Mouse (Mus musculus) spleen, adult 2 months (tissue): Measurements from ENCODE around the gene Bcl3. TPM values are rescaled to one million over a fixed set of nuclear protein-coding genes. Genes with fewer than 3 reads are reported as not detected.

ENCODE experiments used
- DNase-seq, 2 experiments: peaks; one replicate each; pipeline versions ENCODE4 v3.0.0 to v3.0.0-alpha.2; 2012 to 2021; ENCODE audit warnings: low spot score in 2 of 2, low read depth in 1 of 2
- H3K27ac ChIP-seq: fragments of 200-500 bp; 2 replicates; pipeline ENCODE4 v1.5.1; 2012; ENCODE audit warnings: low read length, inconsistent platforms; ENCODE audit not compliant: insufficient read depth
- H3K27me3 ChIP-seq: fragments of 200-500 bp; 2 replicates; pipeline ENCODE4 v1.6.1; 2012; ENCODE audit warnings: mild to moderate bottlenecking, moderate library complexity, low read length, inconsistent platforms; ENCODE audit not compliant: control insufficient read depth, insufficient read depth
- H3K36me3 ChIP-seq: fragments of 200-500 bp; 2 replicates; pipeline ENCODE4 v1.6.1; 2012; ENCODE audit warnings: mild to moderate bottlenecking, low read length, inconsistent platforms; ENCODE audit not compliant: control insufficient read depth, insufficient read depth
- H3K4me1 ChIP-seq: fragments of 200-500 bp; 2 replicates; pipeline ENCODE4 v1.6.1; 2011; ENCODE audit warnings: inconsistent platforms; ENCODE audit not compliant: control insufficient read depth, insufficient read depth, insufficient read length
- H3K4me3 ChIP-seq: fragments of 200-500 bp; 2 replicates; pipeline ENCODE4 v1.5.1; 2011; ENCODE audit warnings: mild to moderate bottlenecking, inconsistent platforms; ENCODE audit not compliant: insufficient read depth, insufficient read length; ENCODE audit errors: extremely low read depth
- CTCF ChIP-seq: fragments of 200-500 bp; IDR thresholded peaks from 2 replicates; pipeline ENCODE4 v1.5.1; 2011; ENCODE audit warnings: mild to moderate bottlenecking, inconsistent platforms; ENCODE audit not compliant: insufficient read depth, insufficient read length, insufficient replicate concordance; ENCODE audit errors: extremely low read depth
- POLR2A ChIP-seq: fragments of 200-500 bp; IDR thresholded peaks from 2 replicates; pipeline ENCODE4 v1.6.1; 2011; ENCODE audit warnings: low read depth, low read length, inconsistent platforms
- WGBS: fragments of 180-500 bp; shearing (Covaris S2); methylation state at CpG from one replicate; pipeline ENCODE4 v1.1.7; 2018; 5-methylcytosine and 5-hydroxymethylcytosine counted together
- polyA plus RNA-seq: library from polyadenylated mRNA; depleted of rRNA; stranded (reverse); fragments of >200 nt; gene quantifications from 2 replicates; pipeline ENCODE4 v1.2.3, GENCODE M21; 2012

The Bcl3 gene
- polyA plus RNA-seq, 1 experiment: 102 TPM

DNA sequence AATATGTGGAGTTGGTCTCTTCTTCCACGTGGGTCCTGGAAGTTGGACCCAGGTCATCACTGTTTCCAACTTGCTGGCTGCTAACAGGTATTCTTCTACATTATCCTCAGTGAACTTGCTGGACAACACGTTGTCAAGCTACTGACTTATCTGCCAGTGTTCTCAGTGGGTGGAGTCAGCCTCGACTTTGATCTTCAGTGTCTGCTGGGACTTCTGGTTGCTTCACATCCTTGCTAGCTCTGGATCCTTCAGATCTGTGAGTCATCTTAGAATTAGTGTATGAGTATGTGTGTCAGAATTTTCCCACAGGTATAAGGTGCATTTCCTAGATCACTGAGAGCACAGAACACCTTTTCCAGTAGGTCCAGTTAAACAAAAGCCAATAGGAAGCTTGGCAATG, 14.3 kb upstream of the Bcl3 start:
- H3K27ac ChIP-seq: no peak overlapping the region
- H3K4me1 ChIP-seq: peaks cover 5% of the 10 kb centered on the region; the same call in 1 of the 2 replicates
- no peak for DNase-seq
- no peaks in the 10 kb centered on the region for H3K36me3 ChIP-seq
- 53% methylated on average over 3 of the region's 3 CpGs for WGBS
- H3K27me3 ChIP-seq: no peaks in the 10 kb centered on the region
- no peak for TF ChIP-seq POLR2A
- no peak for TF ChIP-seq CTCF
- H3K4me3 ChIP-seq: no peak overlapping the region

- Histone ChIP-seq H3K4me3 (no peak overlapping the region), H3K36me3 (no peaks in the 10 kb centered on the region), H3K4me1 (peaks cover 7% of the 10 kb centered on the region; the same call in 1 of the 2 replicates), H3K27me3 (no peaks in the 10 kb centered on the region), H3K27ac (no peak overlapping the region)
- no peak for TF ChIP-seq CTCF
- TF ChIP-seq POLR2A: no peak
- no peak for DNase-seq
- 87% methylated on average over 3 of the region's 3 CpGs for WGBS
Observed at GRCm38 (mm10) chr7:19834055-19834454, 11.5 kb upstream of the Bcl3 start.

DNA sequence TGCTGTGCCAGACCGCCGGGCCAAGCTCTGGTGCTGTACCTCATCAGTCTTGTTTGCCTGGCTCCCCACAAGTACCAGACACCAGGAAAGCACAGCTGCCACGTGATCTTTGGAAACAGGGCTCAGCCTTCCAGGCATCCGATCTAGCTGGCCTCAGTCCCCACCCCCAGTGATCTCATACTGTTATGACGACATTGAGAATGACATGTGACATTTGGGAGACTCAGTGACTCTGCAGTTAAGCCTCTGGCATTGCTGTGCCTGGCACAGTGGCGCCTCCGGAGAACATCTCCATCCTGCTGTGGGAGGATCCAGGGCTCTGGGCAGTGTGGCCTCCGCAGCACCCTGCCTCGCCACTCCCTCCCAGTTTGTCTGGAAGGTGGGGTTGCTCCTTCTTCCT, 9.3 kb upstream of the Bcl3 start:
- Histone ChIP-seq H3K4me3 (no peak overlapping the region), H3K4me1 (peaks cover 7% of the 10 kb centered on the region; the same call in 1 of the 2 replicates), H3K27ac (no peak overlapping the region), H3K27me3 (no peaks in the 10 kb centered on the region), H3K36me3 (no peaks in the 10 kb centered on the region)
- WGBS: 68% methylated on average over 9 of the region's 9 CpGs
- no peak for DNase-seq
- TF ChIP-seq CTCF (no peak), POLR2A (no peak)

- Histone ChIP-seq H3K4me1 (peaks cover 7% of the 10 kb centered on the region; the same call in 1 of the 2 replicates), H3K27me3 (no peaks in the 10 kb centered on the region), H3K36me3 (no peaks in the 10 kb centered on the region), H3K27ac (no peak overlapping the region; the same call in 1 of the 2 replicates), H3K4me3 (no peak overlapping the region)
- DNase-seq: peak in 1 of 2 experiments; percentile 51
- 18% methylated on average over 13 of the region's 13 CpGs for WGBS
- TF ChIP-seq CTCF: no peak
- TF ChIP-seq POLR2A: no peak
Observed at GRCm38 (mm10) chr7:19830682-19831156, 8.1 kb upstream of the Bcl3 start.

GRCm38 (mm10) chr7:19829694-19830093, 7.1 kb upstream of the Bcl3 start:
- 89% methylated on average over 3 of the region's 3 CpGs for WGBS
- no peak overlapping the region for H3K27ac ChIP-seq
- no peaks in the 10 kb centered on the region for H3K36me3 ChIP-seq
- TF ChIP-seq POLR2A (no peak), CTCF (no peak)
- H3K4me1 ChIP-seq: peaks cover 12% of the 10 kb centered on the region; the same call in 1 of the 2 replicates
- no peak overlapping the region for H3K4me3 ChIP-seq
- DNase-seq: no peak
- H3K27me3 ChIP-seq: no peaks in the 10 kb centered on the region

DNA sequence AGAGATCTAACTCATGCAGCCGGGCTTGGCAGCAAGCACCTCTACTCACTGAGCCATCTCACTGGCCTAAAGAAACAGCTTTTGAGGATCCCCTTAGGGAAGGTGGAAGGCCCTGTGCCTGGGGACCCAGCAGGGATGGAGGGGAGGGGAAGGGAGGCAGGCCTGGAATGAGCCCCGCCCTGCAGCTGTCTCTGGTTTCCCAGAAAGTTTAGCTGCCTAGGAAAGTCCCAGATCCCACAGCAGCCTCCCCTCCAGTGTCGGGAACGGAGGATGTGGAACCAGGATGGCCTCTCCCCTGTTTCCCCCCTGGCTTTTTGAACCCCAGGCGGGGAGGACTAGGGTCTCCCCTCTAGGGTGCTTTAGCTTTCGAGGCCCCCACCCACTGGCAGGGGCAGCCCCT, 4.2 kb upstream of the Bcl3 start:
- H3K36me3 ChIP-seq: no peaks in the 10 kb centered on the region

GRCm38 (mm10) chr7:19824182-19824973, 1.8 kb upstream of the Bcl3 start:
- H3K27ac ChIP-seq: peak overlapping the region; percentile 81
- DNase-seq: peak; percentile 52 to 85
- no peaks in the 10 kb centered on the region for H3K36me3 ChIP-seq
- H3K4me1 ChIP-seq: peaks cover 34% of the 10 kb centered on the region
- H3K4me3 ChIP-seq: peak overlapping the region; percentile 12; the same call in 1 of the 2 replicates
- no peaks in the 10 kb centered on the region for H3K27me3 ChIP-seq
- 22% methylated on average over 26 of the region's 26 CpGs for WGBS
- TF ChIP-seq POLR2A (no peak), CTCF (no peak)

More for the DNA sequence above, 4.2 kb upstream of the Bcl3 start:
- H3K27me3 ChIP-seq: no peaks in the 10 kb centered on the region
- TF ChIP-seq CTCF: no peak
- TF ChIP-seq POLR2A: no peak
- H3K27ac ChIP-seq: peak overlapping the region; percentile 26; the same call in 1 of the 2 replicates
- H3K4me3 ChIP-seq: no peak overlapping the region
- 83% methylated on average over 6 of the region's 6 CpGs for WGBS
- H3K4me1 ChIP-seq: peaks cover 31% of the 10 kb centered on the region
- DNase-seq: no peak
